ENCODE assay signal across 9 mouse cellular contexts in the genomic region with DNA sequence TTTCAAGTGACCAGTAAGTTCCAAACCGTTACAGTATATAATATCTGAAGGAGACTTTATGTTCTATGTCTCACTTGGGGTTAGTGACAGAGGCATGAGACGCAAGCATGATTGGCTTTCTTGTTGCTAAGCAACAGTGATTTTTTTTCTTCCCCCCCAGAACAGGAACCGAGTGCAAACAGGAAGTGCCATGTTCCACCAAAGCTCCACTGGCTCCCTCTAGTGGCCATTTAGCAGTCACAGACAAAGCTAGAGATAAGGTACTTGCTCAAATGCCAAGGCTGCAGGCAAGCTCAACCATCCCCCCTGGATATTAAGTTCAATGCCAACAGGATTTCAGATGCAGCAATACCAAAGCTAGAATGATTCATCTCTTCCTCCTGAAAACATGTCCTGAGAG. TPM values are rescaled to one million over a fixed set of nuclear protein-coding genes. Genes with fewer than 3 reads are reported as not detected.
A peak's percentile ranks its signal among the peaks of the same experiment; 100 is the strongest.
DNase-seq lines count a peak whose midpoint lies in the region; ATAC-seq and TF ChIP-seq lines count a peak whose summit lies in the region.
"Had no signal": no experiment of that assay in that cellular context is flagged by ENCODE, and none has a peak within 500 bp of the region (broad histone marks: within the 10 kb centered on the region; RNA-seq: fewer than 3 reads in every experiment).

No protein-coding gene starts in this region.

- H3K4me1 ChIP-seq in G1E (ENCODE audit: insufficient read depth, low read depth, low read length), result peaks cover 12% of the 10 kb centered on the region; the same call in 1 of the 2 replicates
- no peaks in the 10 kb centered on the region for H3K4me1 ChIP-seq in forebrain, postnatal 0 days (ENCODE audit: insufficient read depth)
- H3K4me1 ChIP-seq in lung, embryonic 15.5 days, result no peaks in the 10 kb centered on the region
- H3K4me1 ChIP-seq in thymus, adult 2 months (replicated peaks; ENCODE audit: control insufficient read depth, insufficient read depth, low read length), result no peaks in the 10 kb centered on the region
- H3K4me1 ChIP-seq: limb, embryonic 12.5 days had no signal

- H3K4me2 ChIP-seq in forebrain, postnatal 0 days (ENCODE audit: low read depth), result peak overlapping the region; percentile 21
- H3K4me2 ChIP-seq in lung, embryonic 15.5 days, result peak overlapping the region; percentile 24; the same call in 1 of the 2 replicates
- H3K4me2 ChIP-seq: limb, embryonic 12.5 days had no signal

- no peaks in the 10 kb centered on the region for H3K36me3 ChIP-seq in G1E (replicated peaks)
- H3K36me3 ChIP-seq in forebrain, postnatal 0 days (ENCODE audit: insufficient read depth), result no peaks in the 10 kb centered on the region
- no peaks in the 10 kb centered on the region for H3K36me3 ChIP-seq in lung, embryonic 15.5 days
- H3K36me3 ChIP-seq in thymus, adult 2 months (ENCODE audit: control insufficient read depth, insufficient read depth, low read length), result no peaks in the 10 kb centered on the region
- H3K36me3 ChIP-seq: limb, embryonic 12.5 days had no signal

- H3K27me3 ChIP-seq in G1E (ENCODE audit: insufficient read depth, low read length), result no peaks in the 10 kb centered on the region
- no peaks in the 10 kb centered on the region for H3K27me3 ChIP-seq in forebrain, postnatal 0 days (ENCODE audit: insufficient read depth, low read length)
- H3K27me3 ChIP-seq in lung, embryonic 15.5 days, result no peaks in the 10 kb centered on the region
- H3K27me3 ChIP-seq in thymus, adult 2 months (ENCODE audit: control insufficient read depth, insufficient read depth, low read length), result no peaks in the 10 kb centered on the region
- H3K27me3 ChIP-seq: limb, embryonic 12.5 days had no signal

- no peak overlapping the region for H3K27ac ChIP-seq in forebrain, postnatal 0 days (ENCODE audit: low read depth, low read length)
- no peak overlapping the region for H3K27ac ChIP-seq in lung, embryonic 15.5 days
- no peak overlapping the region for H3K27ac ChIP-seq in thymus, adult 2 months (ENCODE audit: control insufficient read depth, insufficient read depth, low read length)
- H3K27ac ChIP-seq: limb, embryonic 12.5 days had no signal

- DNase-seq in G1E (ENCODE audit: low spot score), result peak; percentile 5
- DNase-seq in c-Kit-positive CD71-positive TER-119-positive erythroid progenitor cells, embryonic 14.5 days (ENCODE audit: low spot score), result peak; percentile 72
- peak; percentile 87 for DNase-seq in forebrain, postnatal 0 days
- DNase-seq in layer of hippocampus, adult 18-20 months (ENCODE audit: low spot score in 2 of 2), result peak; percentile 48 to 84
- peak; percentile 49 for DNase-seq in ovary, postnatal 14 days (ENCODE audit: low spot score)
- peak; percentile 62 for DNase-seq in thymus, adult 2 months

- TF ChIP-seq POLR2A in thymus, adult 2 months (IDR thresholded peaks at IDR 0.05; ENCODE audit: control insufficient read depth, extremely low read depth, insufficient read depth, low read length, poor library complexity), result no peak

- peak; percentile 52 for ATAC-seq in G1E (ENCODE audit: extremely low read depth, insufficient number of reproducible peaks, low FRiP score, poor library complexity, severe bottlenecking)
- ATAC-seq in forebrain, postnatal 0 days, result peak; percentile 77
- ATAC-seq in hematopoietic stem cell, adult 5-6 weeks (replicated peaks in 1 of 2; ENCODE audit: insufficient read depth in 1 of 2, low FRiP score in 2 of 2, low TSS enrichment in 1 of 2, low read depth in 1 of 2, poor library complexity in 2 of 2, severe bottlenecking in 2 of 2), result peak; percentile 90 to 93
- peak; percentile 81; the same call in 1 of the 2 replicates for ATAC-seq in lung, embryonic 15.5 days (ENCODE audit: borderline replicate concordance, extremely low read depth, low FRiP score, low TSS enrichment)

- H3K4me3 ChIP-seq in G1E (ENCODE audit: low read depth, low read length), result no peak overlapping the region
- H3K4me3 ChIP-seq in forebrain, postnatal 0 days (ENCODE audit: low read depth, low read length), result no peak overlapping the region
- H3K4me3 ChIP-seq in lung, embryonic 15.5 days, result 0 out of 2 replicates have a peak overlapping the region, but pooled peaks have one; percentile 3
- no peak overlapping the region for H3K4me3 ChIP-seq in thymus, adult 2 months (ENCODE audit: control insufficient read depth, insufficient read depth, low read length)
- H3K4me3 ChIP-seq: limb, embryonic 12.5 days had no signal

- H3K9ac ChIP-seq in forebrain, postnatal 0 days, result no peak overlapping the region
- H3K9ac ChIP-seq in lung, embryonic 15.5 days, result no peak overlapping the region
- H3K9ac ChIP-seq: limb, embryonic 12.5 days had no signal

- WGBS in forebrain, postnatal 0 days, result 24% methylated on average over 3 of the region's 3 CpGs
- WGBS in lung, embryonic 15.5 days, result 22% methylated on average over 3 of the region's 3 CpGs
- 14% methylated on average over 3 of the region's 3 CpGs for WGBS in thymus, adult 2 months

- peak; percentile 35; the same call in 1 of the 2 replicates for TF ChIP-seq CTCF in G1E (IDR thresholded peaks at IDR 0.05; ENCODE audit: low read depth, low read length)
- TF ChIP-seq CTCF in forebrain, postnatal 0 days (IDR thresholded peaks at IDR 0.05; ENCODE audit: low read depth), result peak; percentile 87
- TF ChIP-seq CTCF in thymus, adult 2 months (IDR thresholded peaks at IDR 0.05; ENCODE audit: borderline replicate concordance, control insufficient read depth, extremely low read depth, insufficient read depth, low read length, poor library complexity), result no peak

- no peaks in the 10 kb centered on the region for H3K9me3 ChIP-seq in G1E (replicated peaks)
- H3K9me3 ChIP-seq in forebrain, postnatal 0 days (ENCODE audit: low read length), result no peaks in the 10 kb centered on the region
- no peaks in the 10 kb centered on the region for H3K9me3 ChIP-seq in lung, embryonic 15.5 days
- H3K9me3 ChIP-seq: limb, embryonic 12.5 days had no signal

RNA-seq across cellular contexts. Expression of a gene that starts 45.4 kb away (rescaled TPM):
- total RNA-seq in G1E (2014; fragmentation: Nextera tagmentation) (0.15 and 0.75 TPM in 2 replicates), G1E (2017) (0.55 and 0.81 TPM in 2 replicates)
- 0.10 and 0.17 TPM in 2 replicates for polyA plus RNA-seq in G1E (2012)
- total RNA-seq in forebrain, postnatal 0 days (2014; rRNA removed), result 11.2 and 14.3 TPM in 2 replicates
- 1.4 and 3.2 TPM in 2 replicates for polyA plus RNA-seq in forebrain, postnatal 0 days (2015; fragmentation: Nextera tagmentation; extraction: Ambion mirVana)
- 1.6 and 2.1 TPM in 2 replicates for total RNA-seq in hematopoietic stem cell, adult 5-6 weeks (2017)
- total RNA-seq in layer of hippocampus, adult 18-20 months (2021), result 10 to 100 TPM; 16.6 to 17.1 TPM
- 0.81 and 0.93 TPM in 2 replicates for polyA plus RNA-seq in lung, embryonic 15.5 days (2015; fragmentation: Nextera tagmentation; extraction: Ambion mirVana)
- polyA plus RNA-seq in thymus, adult 2 months (2012; rRNA removed), result 0.64 and 0.73 TPM in 2 replicates

Comparison
In these comparisons a context has a peak if more than half of its experiments do, and no peak if none do; other contexts are left out.
1. DNase-seq: peak in every context shown above with its lines; median percentile 87 in forebrain, postnatal 0 days; 72 in c-Kit-positive CD71-positive TER-119-positive erythroid progenitor cells, embryonic 14.5 days; 66 in layer of hippocampus, adult 18-20 months; 62 in thymus, adult 2 months; 49 in ovary, postnatal 14 days; 5 in G1E.